Mouse (Mus musculus) cortical plate, adult 2 months (tissue): ENCODE results near the gene Rab11fip5.

Experiments
- CTCF ChIP-seq: fragments of 200-500 bp; IDR thresholded peaks from 2 replicates; pipeline ENCODE4 v1.5.1; 2011; ENCODE audit warnings: mild to moderate bottlenecking, control low read depth, low read length; ENCODE audit not compliant: insufficient read depth; ENCODE audit errors: extremely low read depth
- POLR2A ChIP-seq: fragments of 200-500 bp; IDR thresholded peaks from 2 replicates; pipeline ENCODE4 v1.6.1; 2011; ENCODE audit warnings: mild to moderate bottlenecking, low read length, control low read depth; ENCODE audit not compliant: insufficient read depth; ENCODE audit errors: extremely low read depth

DNA sequence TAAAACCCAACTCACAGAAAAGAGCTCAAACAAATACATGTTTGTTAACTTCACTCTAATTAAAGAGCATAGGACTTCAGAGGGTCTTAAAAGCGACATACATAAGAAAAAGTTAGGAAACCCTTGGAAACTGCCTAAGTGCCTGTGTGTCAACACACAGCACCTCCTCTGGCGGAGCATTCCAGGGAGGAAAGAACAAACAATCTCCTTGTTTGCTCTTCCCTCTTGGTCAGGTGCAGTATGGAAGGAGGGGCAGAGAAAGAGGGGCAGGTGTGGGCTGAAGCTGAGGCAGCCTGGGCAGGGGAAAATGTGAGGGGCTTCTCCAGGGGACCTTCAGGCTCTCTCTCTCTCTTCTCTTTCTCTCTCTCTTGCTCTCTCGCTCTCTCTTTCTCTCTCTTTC lies 41.4 kb upstream of the Rab11fip5 start:
- TF ChIP-seq CTCF, result no peak
- TF ChIP-seq POLR2A, result no peak
